Mouse (Mus musculus) bone marrow macrophage, adult 2 months (primary cell): Measurements from ENCODE around the gene Myo18a.

Source experiments
- CTCF ChIP-seq: IDR thresholded peaks from 2 replicates; pipeline ENCODE4 v1.5.1; 2012; ENCODE audit warnings: low read depth, mild to moderate bottlenecking, low read length, moderate library complexity
- POLR2A ChIP-seq: IDR thresholded peaks from 2 replicates; pipeline ENCODE4 v1.6.1; 2012; ENCODE audit warnings: mild to moderate bottlenecking, low read depth, low read length, borderline replicate concordance

- TF ChIP-seq POLR2A (no peak), CTCF (peak; percentile 89)
Observed at GRCm38 (mm10) chr11:77827241-77827995, 64.4 kb downstream of the Myo18a start.
